Mouse (Mus musculus): Measurements from ENCODE around the gene Slc34a1.

DNA sequence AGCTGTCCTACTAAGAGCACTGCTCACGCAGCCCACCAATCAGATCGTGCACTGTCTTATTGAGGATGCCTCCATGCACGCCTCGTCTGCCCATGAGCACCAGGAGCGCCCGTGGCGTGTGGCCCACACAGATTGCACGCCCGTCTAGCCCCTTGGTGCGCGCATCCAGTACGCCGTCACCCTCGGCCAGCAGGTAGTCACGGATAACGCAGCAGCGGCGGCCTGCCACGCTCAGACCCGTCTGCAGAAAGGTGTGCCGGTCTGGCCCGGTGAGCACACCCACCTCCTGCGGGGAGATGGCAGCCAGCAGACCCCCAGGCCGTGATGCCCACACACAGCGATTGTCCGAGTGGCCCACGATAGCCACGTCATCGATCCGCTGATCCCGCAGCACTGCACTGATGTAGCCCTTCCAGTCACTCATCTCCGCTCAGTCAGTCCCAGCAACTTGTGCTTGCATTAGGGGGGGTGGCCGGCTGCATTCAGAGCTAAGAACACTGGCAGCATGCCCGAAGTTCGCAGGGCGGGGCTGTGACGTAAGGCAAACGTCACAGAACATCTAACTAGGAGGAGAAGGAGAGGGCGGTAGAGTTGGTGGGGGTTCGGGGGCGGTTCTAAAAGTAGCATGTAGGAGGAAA is 16.9 kb downstream of the Slc34a1 start, which contains the start of gene Pfn3:
- TF ChIP-seq CTCF (IDR thresholded peaks at IDR 0.05; ENCODE audit: low read depth, low read length), result no peak
- no peak for TF ChIP-seq GATA1 (IDR thresholded peaks at IDR 0.05; ENCODE audit: borderline replicate concordance, low read length)
- TF ChIP-seq TAL1 (conservative IDR thresholded peaks at IDR 0.05; ENCODE audit: low read depth, low read length), result no peak
- TF ChIP-seq POLR2AphosphoS5 (IDR thresholded peaks at IDR 0.05; ENCODE audit: insufficient replicate concordance, low read depth, low read length), result no peak
